Mouse (Mus musculus) myocyte (in vitro differentiated cells): ENCODE measurements around the gene Stk39.

Experiments
- CEBPB ChIP-seq: IDR thresholded peaks from 2 replicates; pipeline ENCODE4 v1.6.1; 2011; ENCODE audit warnings: mild to moderate bottlenecking, moderate library complexity; ENCODE audit not compliant: poor library complexity, insufficient read depth, severe bottlenecking
- E2F4 ChIP-seq: IDR thresholded peaks from one replicate; pipeline ENCODE4 v1.6.1; 2011; ENCODE audit warnings: mild to moderate bottlenecking, control low read depth, moderate library complexity; ENCODE audit not compliant: insufficient read depth
- MAX ChIP-seq: IDR thresholded peaks from one replicate; pipeline ENCODE4 v1.6.1; 2011; ENCODE audit warnings: low read depth, mild to moderate bottlenecking, control low read depth
- MYOD1 ChIP-seq, 3 experiments: IDR thresholded peaks; one replicate each; pipeline ENCODE4 v1.6.1; 2011; ENCODE audit warnings: control low read depth in 2 of 3, low read depth in 2 of 3, mild to moderate bottlenecking in 2 of 3, moderate library complexity in 1 of 3; ENCODE audit not compliant: insufficient read length in 2 of 3, control insufficient read depth in 1 of 3
- MYOG ChIP-seq, 3 experiments: IDR thresholded peaks; one replicate each; pipeline ENCODE4 v1.6.1; 2011; ENCODE audit warnings: control low read depth in 2 of 3, low read depth in 2 of 3, mild to moderate bottlenecking in 2 of 3; ENCODE audit not compliant: insufficient read length in 2 of 3, control insufficient read depth in 1 of 3, insufficient read depth in 1 of 3
- POLR2A ChIP-seq: IDR thresholded peaks from one replicate; pipeline ENCODE4 v1.6.1; 2011; ENCODE audit warnings: low read depth, mild to moderate bottlenecking, control low read depth, moderate library complexity; ENCODE audit not compliant: insufficient read length
- POLR2AphosphoS2 ChIP-seq: IDR thresholded peaks from one replicate; pipeline ENCODE4 v1.6.1; 2011; ENCODE audit warnings: low read depth, control low read depth; ENCODE audit not compliant: insufficient read length
- REST ChIP-seq: IDR thresholded peaks from one replicate; pipeline ENCODE4 v1.6.1; 2011; ENCODE audit warnings: mild to moderate bottlenecking, control low read depth, moderate library complexity; ENCODE audit not compliant: insufficient read depth, insufficient read length
- SRF ChIP-seq: IDR thresholded peaks from one replicate; pipeline ENCODE4 v1.6.1; 2011; ENCODE audit warnings: low read depth; ENCODE audit not compliant: control insufficient read depth, insufficient read length
- TCF12 ChIP-seq: IDR thresholded peaks from one replicate; pipeline ENCODE4 v1.6.1; 2011; ENCODE audit warnings: mild to moderate bottlenecking, control low read depth; ENCODE audit not compliant: poor library complexity, insufficient read depth, severe bottlenecking
- TCF3 ChIP-seq: IDR thresholded peaks from one replicate; pipeline ENCODE4 v1.6.1; 2011; ENCODE audit warnings: low read depth, control low read depth; ENCODE audit not compliant: insufficient read length
- USF1 ChIP-seq: IDR thresholded peaks from one replicate; pipeline ENCODE4 v1.6.1; 2011; ENCODE audit warnings: low read depth, mild to moderate bottlenecking, control low read depth, moderate library complexity

GRCm38 (mm10) chr2:68289961-68290360 lies 182.1 kb downstream of the Stk39 start:
- no peak for TF ChIP-seq POLR2AphosphoS2
- no peak for TF ChIP-seq POLR2A
- TF ChIP-seq MAX, result no peak
- no peak for TF ChIP-seq MYOD1 (IDR thresholded peaks at IDR 0.05; ENCODE audit: control insufficient read depth in 1 of 3, insufficient read length in 2 of 3, low read depth in 2 of 3)
- no peak for TF ChIP-seq MYOG (IDR thresholded peaks at IDR 0.05; ENCODE audit: control insufficient read depth in 1 of 3, insufficient read depth in 1 of 3, insufficient read length in 2 of 3, low read depth in 2 of 3)
- TF ChIP-seq REST, result no peak
- no peak for TF ChIP-seq USF1
- TF ChIP-seq TCF12, result no peak
- TF ChIP-seq CEBPB, result no peak
- TF ChIP-seq TCF3, result no peak
- no peak for TF ChIP-seq E2F4
- no peak for TF ChIP-seq SRF
